Mouse (Mus musculus) central nervous system, embryonic 14 days (tissue): ENCODE data around the gene Pex14. TPM values are rescaled to one million over a fixed set of nuclear protein-coding genes. Genes with fewer than 3 reads are reported as not detected.

Experiments
- polyA plus RNA-seq: library from polyadenylated mRNA; depleted of rRNA; stranded (reverse); fragments of >200 nt; gene quantifications from 2 replicates; pipeline ENCODE4 v1.2.3, GENCODE M21; 2012; rRNA removed

Pex14 gene
- 38.0 and 38.6 TPM in 2 replicates for polyA plus RNA-seq

GRCm38 (mm10) chr4:149099369-149100017 is at the start of gene Pex14:
Gene Pex14 (minus strand): TSS chr4:149099876.

GRCm38 (mm10) chr4:149136982-149137770 is 37.5 kb upstream of the Pex14 start, which contains the start of gene Cenps:
Gene Cenps (minus strand): TSS chr4:149137629.

GRCm38 (mm10) chr4:149126663-149127062 is 27.0 kb upstream of the Pex14 start, which contains the start of gene Cort:
Gene Cort (minus strand): TSS chr4:149126763.

GRCm38 (mm10) chr4:149103875-149104561 is 4.3 kb upstream of the Pex14 start, which contains the start of gene Dffa:
Gene Dffa (plus strand): TSS chr4:149104146.

Other genes with a start within 250 kb of the Pex14 start
- gene Dffa, start 4.3 kb upstream of the Pex14 start, polyA plus RNA-seq: 27.6 and 28.4 TPM in 2 replicates
- 0.37 and 0.59 TPM in 2 replicates for gene Cort, start 26.9 kb upstream of the Pex14 start, polyA plus RNA-seq
- 20.5 and 22.1 TPM in 2 replicates for gene Cenps, start 37.8 kb upstream of the Pex14 start, polyA plus RNA-seq
- 100 and 107 TPM in 2 replicates for gene Pgd, start 66.9 kb upstream of the Pex14 start, polyA plus RNA-seq
- 147 TPM in 2 replicates for gene Kif1b, start 207.8 kb upstream of the Pex14 start, polyA plus RNA-seq